Mouse (Mus musculus) bone marrow macrophage, adult 2 months (primary cell): ENCODE results near the gene Lrp10. TPM values are rescaled to one million over a fixed set of nuclear protein-coding genes. Genes with fewer than 3 reads are reported as not detected.

ENCODE experiments used
- H3K27ac ChIP-seq: 2 replicates; pipeline ENCODE4 v1.5.1; 2012; ENCODE audit warnings: low read depth, low read length; ENCODE audit not compliant: insufficient read depth
- H3K4me1 ChIP-seq: 2 replicates; pipeline ENCODE4 v1.6.1; 2012; ENCODE audit warnings: low read length; ENCODE audit not compliant: control insufficient read depth, insufficient read depth
- H3K4me3 ChIP-seq: 2 replicates; pipeline ENCODE4 v1.5.1; 2012; ENCODE audit warnings: mild to moderate bottlenecking, low read length, moderate library complexity; ENCODE audit not compliant: insufficient read depth
- CTCF ChIP-seq: IDR thresholded peaks from 2 replicates; pipeline ENCODE4 v1.5.1; 2012; ENCODE audit warnings: low read depth, mild to moderate bottlenecking, low read length, moderate library complexity
- POLR2A ChIP-seq: IDR thresholded peaks from 2 replicates; pipeline ENCODE4 v1.6.1; 2012; ENCODE audit warnings: mild to moderate bottlenecking, low read depth, low read length, borderline replicate concordance
- polyA plus RNA-seq: library from polyadenylated mRNA; stranded (reverse); fragments of >200 nt; gene quantifications from 2 replicates; pipeline ENCODE4 v1.2.4, GENCODE M21; 2012; ENCODE audit not compliant: missing spikeins, insufficient read depth, insufficient read length

Gene Lrp10
- polyA plus RNA-seq, 1 experiment: 81.2 TPM

GRCm38 (mm10) chr14:54432837-54433830 lies 30.8 kb upstream of the Lrp10 start:
- Histone ChIP-seq H3K27ac (peak overlapping the region; percentile 8), H3K4me3 (peak overlapping the region; percentile 52), H3K4me1 (peaks cover 28% of the 10 kb centered on the region)
- no peak for TF ChIP-seq POLR2A
- TF ChIP-seq CTCF: no peak

GRCm38 (mm10) chr14:54433941-54434531 lies 29.9 kb upstream of the Lrp10 start:
- peak overlapping the region; percentile 13 for H3K27ac ChIP-seq
- TF ChIP-seq POLR2A (no peak), CTCF (no peak)
- peaks cover 28% of the 10 kb centered on the region for H3K4me1 ChIP-seq
- peak overlapping the region; percentile 52 for H3K4me3 ChIP-seq

GRCm38 (mm10) chr14:54435194-54435918 lies 28.6 kb upstream of the Lrp10 start:
- Histone ChIP-seq H3K4me1 (peaks cover 33% of the 10 kb centered on the region), H3K27ac (no peak overlapping the region), H3K4me3 (no peak overlapping the region)
- TF ChIP-seq POLR2A: no peak
- no peak for TF ChIP-seq CTCF

GRCm38 (mm10) chr14:54439155-54439554 lies 24.8 kb upstream of the Lrp10 start:
- Histone ChIP-seq H3K27ac (no peak overlapping the region), H3K4me1 (peaks cover 45% of the 10 kb centered on the region), H3K4me3 (no peak overlapping the region)
- TF ChIP-seq CTCF (no peak), POLR2A (no peak)

- Histone ChIP-seq H3K27ac (no peak overlapping the region), H3K4me1 (peaks cover 45% of the 10 kb centered on the region), H3K4me3 (no peak overlapping the region)
- TF ChIP-seq CTCF (no peak), POLR2A (no peak)
Measured at GRCm38 (mm10) chr14:54439610-54440009, 24.3 kb upstream of the Lrp10 start.

- H3K27ac ChIP-seq: no peak overlapping the region
- TF ChIP-seq POLR2A: no peak
- TF ChIP-seq CTCF: no peak
Measured at GRCm38 (mm10) chr14:54440538-54440937, 23.4 kb upstream of the Lrp10 start.

GRCm38 (mm10) chr14:54441365-54441764 lies 22.6 kb upstream of the Lrp10 start:
- Histone ChIP-seq H3K4me3 (no peak overlapping the region), H3K4me1 (peaks cover 52% of the 10 kb centered on the region), H3K27ac (peak overlapping the region; percentile 30; the same call in 1 of the 2 replicates)
- no peak for TF ChIP-seq POLR2A
- no peak for TF ChIP-seq CTCF

More at GRCm38 (mm10) chr14:54440538-54440937, 23.4 kb upstream of the Lrp10 start:
- Histone ChIP-seq H3K4me3 (no peak overlapping the region), H3K4me1 (peaks cover 48% of the 10 kb centered on the region)

GRCm38 (mm10) chr14:54442548-54442947 lies 21.4 kb upstream of the Lrp10 start:
- TF ChIP-seq POLR2A: no peak
- TF ChIP-seq CTCF: no peak
- Histone ChIP-seq H3K27ac (peak overlapping the region; percentile 74), H3K4me3 (no peak overlapping the region), H3K4me1 (peaks cover 52% of the 10 kb centered on the region)

- Histone ChIP-seq H3K4me3 (no peak overlapping the region), H3K27ac (peak overlapping the region; percentile 74)
Measured at GRCm38 (mm10) chr14:54443196-54443595, 20.7 kb upstream of the Lrp10 start.

More at GRCm38 (mm10) chr14:54443196-54443595, 20.7 kb upstream of the Lrp10 start:
- H3K4me1 ChIP-seq: peaks cover 54% of the 10 kb centered on the region
- TF ChIP-seq POLR2A: no peak
- TF ChIP-seq CTCF: no peak
